Mouse (Mus musculus) myocyte (in vitro differentiated cells): Measurements from ENCODE around the gene Olfr670. TPM values are rescaled to one million over a fixed set of nuclear protein-coding genes. Genes with fewer than 3 reads are reported as not detected.
"Not testable (repeated sequence)": the region's sequence is repeated elsewhere in the genome, so short reads cannot be mapped to it uniquely, and the experiment has no call there.

Source experiments
- H3K27me3 ChIP-seq: one replicate; pipeline ENCODE4 v1.6.1; 2011; ENCODE audit not compliant: control insufficient read depth, insufficient read depth, insufficient read length
- H3K36me3 ChIP-seq: one replicate; pipeline ENCODE4 v1.6.1; 2011; ENCODE audit not compliant: control insufficient read depth, insufficient read depth
- H3K4me2 ChIP-seq: one replicate; pipeline ENCODE4 v1.6.1; 2011; ENCODE audit warnings: low read depth, control low read depth
- H3K4me3 ChIP-seq: one replicate; pipeline ENCODE4 v1.5.1; 2011; ENCODE audit warnings: mild to moderate bottlenecking, control low read depth, moderate library complexity
- H3K79me2 ChIP-seq: one replicate; pipeline ENCODE4 v1.6.1; 2011; ENCODE audit not compliant: control insufficient read depth, insufficient read depth
- H3ac ChIP-seq: one replicate; pipeline ENCODE4 v1.6.1; 2011; ENCODE audit not compliant: control insufficient read depth, insufficient read length
- CEBPB ChIP-seq: IDR thresholded peaks from 2 replicates; pipeline ENCODE4 v1.6.1; 2011; ENCODE audit warnings: mild to moderate bottlenecking, moderate library complexity; ENCODE audit not compliant: poor library complexity, insufficient read depth, severe bottlenecking
- E2F4 ChIP-seq: IDR thresholded peaks from one replicate; pipeline ENCODE4 v1.6.1; 2011; ENCODE audit warnings: mild to moderate bottlenecking, control low read depth, moderate library complexity; ENCODE audit not compliant: insufficient read depth
- MAX ChIP-seq: IDR thresholded peaks from one replicate; pipeline ENCODE4 v1.6.1; 2011; ENCODE audit warnings: low read depth, mild to moderate bottlenecking, control low read depth
- MYOD1 ChIP-seq, 3 experiments: IDR thresholded peaks; one replicate each; pipeline ENCODE4 v1.6.1; 2011; ENCODE audit warnings: control low read depth in 2 of 3, low read depth in 2 of 3, mild to moderate bottlenecking in 2 of 3, moderate library complexity in 1 of 3; ENCODE audit not compliant: insufficient read length in 2 of 3, control insufficient read depth in 1 of 3
- MYOG ChIP-seq, 3 experiments: IDR thresholded peaks; one replicate each; pipeline ENCODE4 v1.6.1; 2011; ENCODE audit warnings: control low read depth in 2 of 3, low read depth in 2 of 3, mild to moderate bottlenecking in 2 of 3; ENCODE audit not compliant: insufficient read length in 2 of 3, control insufficient read depth in 1 of 3, insufficient read depth in 1 of 3
- POLR2A ChIP-seq: IDR thresholded peaks from one replicate; pipeline ENCODE4 v1.6.1; 2011; ENCODE audit warnings: low read depth, mild to moderate bottlenecking, control low read depth, moderate library complexity; ENCODE audit not compliant: insufficient read length
- POLR2AphosphoS2 ChIP-seq: IDR thresholded peaks from one replicate; pipeline ENCODE4 v1.6.1; 2011; ENCODE audit warnings: low read depth, control low read depth; ENCODE audit not compliant: insufficient read length
- REST ChIP-seq: IDR thresholded peaks from one replicate; pipeline ENCODE4 v1.6.1; 2011; ENCODE audit warnings: mild to moderate bottlenecking, control low read depth, moderate library complexity; ENCODE audit not compliant: insufficient read depth, insufficient read length
- SRF ChIP-seq: IDR thresholded peaks from one replicate; pipeline ENCODE4 v1.6.1; 2011; ENCODE audit warnings: low read depth; ENCODE audit not compliant: control insufficient read depth, insufficient read length
- TCF12 ChIP-seq: IDR thresholded peaks from one replicate; pipeline ENCODE4 v1.6.1; 2011; ENCODE audit warnings: mild to moderate bottlenecking, control low read depth; ENCODE audit not compliant: poor library complexity, insufficient read depth, severe bottlenecking
- TCF3 ChIP-seq: IDR thresholded peaks from one replicate; pipeline ENCODE4 v1.6.1; 2011; ENCODE audit warnings: low read depth, control low read depth; ENCODE audit not compliant: insufficient read length
- USF1 ChIP-seq: IDR thresholded peaks from one replicate; pipeline ENCODE4 v1.6.1; 2011; ENCODE audit warnings: low read depth, mild to moderate bottlenecking, control low read depth, moderate library complexity
- polyA plus RNA-seq: library from polyadenylated mRNA; unstranded; fragments of >200 nt; fragmentation: generic; extraction: Trizol; gene quantifications from one replicate; pipeline ENCODE4 v1.2.1, GENCODE M21; 2012; ENCODE audit warnings: missing spikeins

The Olfr670 gene
- not detected for polyA plus RNA-seq

GRCm38 (mm10) chr7:104962520-104962919 is at the start of gene Olfr670:
TSS of gene Olfr670 (minus strand) at chr7:104962620.
- Histone ChIP-seq H3K4me3 (no peak within 1 kb of the TSS), H3ac (no peak within 1 kb of the TSS), H3K36me3 (no peaks in the 10 kb centered on the region), H3K4me2 (no peak within 1 kb of the TSS), H3K27me3 (no peaks in the 10 kb centered on the region), H3K79me2 (no peaks in the 10 kb centered on the region)
- TF ChIP-seq TCF12 (no peak), USF1 (no peak), MAX (no peak), TCF3 (no peak)

- Histone ChIP-seq H3K79me2 (no peaks in the 10 kb centered on the region), H3ac (no peak within 1 kb of the TSS), H3K4me3 (no peak within 1 kb of the TSS), H3K27me3 (no peaks in the 10 kb centered on the region), H3K36me3 (no peaks in the 10 kb centered on the region), H3K4me2 (no peak within 1 kb of the TSS)
- TF ChIP-seq TCF3 = no peak
- no peak for TF ChIP-seq MAX
- no peak for TF ChIP-seq POLR2AphosphoS2
- no peak for TF ChIP-seq TCF12
- TF ChIP-seq CEBPB = no peak
- TF ChIP-seq REST = no peak
Measured at GRCm38 (mm10) chr7:105001929-105002328, 39.5 kb upstream of the Olfr670 start, which contains the start of gene Olfr672. TSS of gene Olfr672 (minus strand) at chr7:105002029.

GRCm38 (mm10) chr7:104979026-104979425 is 16.6 kb upstream of the Olfr670 start, which contains the start of gene Olfr671:
TSS of gene Olfr671 (minus strand) at chr7:104979126.
- H3ac ChIP-seq = no peak within 1 kb of the TSS
- H3K79me2 ChIP-seq = no peaks in the 10 kb centered on the region
- TF ChIP-seq CEBPB = no peak
- TF ChIP-seq USF1 = no peak
- no peak for TF ChIP-seq POLR2A
- TF ChIP-seq SRF = no peak
- TF ChIP-seq MYOD1 (IDR thresholded peaks at IDR 0.05; ENCODE audit: control insufficient read depth in 1 of 3, insufficient read length in 2 of 3, low read depth in 2 of 3) = no peak
- TF ChIP-seq REST = no peak
- TF ChIP-seq POLR2AphosphoS2 = no peak
- TF ChIP-seq MAX = no peak
- no peak for TF ChIP-seq TCF3
- no peak for TF ChIP-seq MYOG (IDR thresholded peaks at IDR 0.05; ENCODE audit: control insufficient read depth in 1 of 3, insufficient read depth in 1 of 3, insufficient read length in 2 of 3, low read depth in 2 of 3)
- no peak for TF ChIP-seq E2F4

GRCm38 (mm10) chr7:104972507-104972906 is 10.1 kb upstream of the Olfr670 start:
- H3K4me2 ChIP-seq, H3K79me2 ChIP-seq, H3ac ChIP-seq, H3K36me3 ChIP-seq, H3K27me3 ChIP-seq, H3K4me3 ChIP-seq: not testable (repeated sequence)

More at GRCm38 (mm10) chr7:104979026-104979425, 16.6 kb upstream of the Olfr670 start, which contains the start of gene Olfr671:
- Histone ChIP-seq H3K4me2 (no peak within 1 kb of the TSS), H3K4me3 (no peak within 1 kb of the TSS), H3K27me3 (no peaks in the 10 kb centered on the region), H3K36me3 (no peaks in the 10 kb centered on the region)

- not testable (repeated sequence) for H3K4me2 ChIP-seq, H3K79me2 ChIP-seq, H3ac ChIP-seq, H3K4me3 ChIP-seq, H3K36me3 ChIP-seq, H3K27me3 ChIP-seq
Measured at GRCm38 (mm10) chr7:104950234-104950633, 12.2 kb downstream of the Olfr670 start.

GRCm38 (mm10) chr7:104933940-104934339 is 28.5 kb downstream of the Olfr670 start, which contains the start of gene Olfr669:
TSS of gene Olfr669 (plus strand) at chr7:104934240.
- no peak for TF ChIP-seq MYOD1 (IDR thresholded peaks at IDR 0.05; ENCODE audit: control insufficient read depth in 1 of 3, insufficient read length in 2 of 3, low read depth in 2 of 3)
- no peak for TF ChIP-seq TCF12
- no peak for TF ChIP-seq CEBPB
- TF ChIP-seq MAX = no peak
- TF ChIP-seq SRF = no peak

More at GRCm38 (mm10) chr7:104933940-104934339, 28.5 kb downstream of the Olfr670 start, which contains the start of gene Olfr669:
- Histone ChIP-seq H3K27me3 (no peaks in the 10 kb centered on the region), H3K4me2 (no peak within 1 kb of the TSS), H3K4me3 (no peak within 1 kb of the TSS), H3K79me2 (no peaks in the 10 kb centered on the region), H3K36me3 (no peaks in the 10 kb centered on the region), H3ac (no peak within 1 kb of the TSS)
